Mouse (Mus musculus) hindbrain, embryonic 10.5 days (tissue): Measurements from ENCODE around the gene Cdyl. TPM values are rescaled to one million over a fixed set of nuclear protein-coding genes. Genes with fewer than 3 reads are reported as not detected.
A peak's percentile ranks its signal among the peaks of the same experiment; 100 is the strongest.

ENCODE experiments used
- DNase-seq: peaks from one replicate; pipeline ENCODE4 v3.0.0-alpha.2; 2017; ENCODE audit warnings: low spot score
- H3K27ac ChIP-seq: fragments of 300-500 bp; sonication (generic); 2 replicates; pipeline ENCODE4 v1.5.1; 2016; ENCODE audit warnings: mild to moderate bottlenecking, moderate library complexity
- H3K27me3 ChIP-seq: fragments of 300-500 bp; sonication (generic); 2 replicates; pipeline ENCODE4 v1.6.1; 2016; ENCODE audit warnings: mild to moderate bottlenecking; ENCODE audit not compliant: poor library complexity, insufficient read depth, severe bottlenecking
- H3K36me3 ChIP-seq: fragments of 300-500 bp; sonication (generic); 2 replicates; pipeline ENCODE4 v1.6.1; 2016; ENCODE audit warnings: mild to moderate bottlenecking, moderate library complexity
- H3K4me1 ChIP-seq: fragments of 300-500 bp; sonication (generic); replicated peaks from 2 replicates; pipeline ENCODE4 v1.6.1; 2016; ENCODE audit warnings: mild to moderate bottlenecking
- H3K4me3 ChIP-seq: fragments of 300-500 bp; sonication (generic); 2 replicates; pipeline ENCODE4 v1.5.1; 2016; ENCODE audit warnings: mild to moderate bottlenecking, moderate library complexity
- H3K9me3 ChIP-seq: fragments of 300-500 bp; sonication (generic); 2 replicates; pipeline ENCODE4 v1.6.1; 2016; ENCODE audit warnings: mild to moderate bottlenecking, moderate library complexity
- WGBS: fragments of 180-500 bp; shearing (Covaris S2); methylation state at CpG from one replicate; pipeline ENCODE4 v1.1.7; 2016; 5-methylcytosine and 5-hydroxymethylcytosine counted together
- polyA plus RNA-seq: library from polyadenylated mRNA; unstranded; fragments of >200 nt; fragmentation: Nextera tagmentation; extraction: Ambion mirVana; gene quantifications from 2 replicates; pipeline ENCODE4 v1.2.1, GENCODE M21; 2016

Cdyl gene
- polyA plus RNA-seq, 1 experiment from 2014 or later = 11.4 TPM

DNA sequence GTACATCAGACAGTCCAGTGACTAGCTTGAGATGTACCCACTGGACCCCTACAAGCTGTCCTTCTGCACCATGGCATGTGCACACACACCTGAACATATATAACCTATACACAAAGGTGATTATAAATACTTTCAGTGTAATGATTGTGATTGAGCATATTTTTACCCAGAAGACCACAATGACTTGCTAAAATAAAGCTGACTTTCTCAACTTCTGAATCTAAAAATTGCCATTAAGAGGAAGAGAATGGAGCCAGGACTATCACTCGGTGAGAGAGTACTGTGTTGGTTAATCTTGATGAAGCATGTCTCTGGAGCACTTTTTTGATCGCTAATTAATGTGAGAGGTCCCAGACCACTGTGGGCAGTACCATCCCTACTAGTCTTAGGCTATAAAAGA lies 2.8 kb upstream of the Cdyl start:
- Histone ChIP-seq H3K36me3 (no peaks in the 10 kb centered on the region), H3K9me3 (no peaks in the 10 kb centered on the region), H3K4me3 (no peak overlapping the region), H3K4me1 (no peaks in the 10 kb centered on the region), H3K27ac (no peak overlapping the region), H3K27me3 (no peaks in the 10 kb centered on the region)
- DNase-seq = no peak
- 86% methylated on average over 2 of the region's 2 CpGs for WGBS

DNA sequence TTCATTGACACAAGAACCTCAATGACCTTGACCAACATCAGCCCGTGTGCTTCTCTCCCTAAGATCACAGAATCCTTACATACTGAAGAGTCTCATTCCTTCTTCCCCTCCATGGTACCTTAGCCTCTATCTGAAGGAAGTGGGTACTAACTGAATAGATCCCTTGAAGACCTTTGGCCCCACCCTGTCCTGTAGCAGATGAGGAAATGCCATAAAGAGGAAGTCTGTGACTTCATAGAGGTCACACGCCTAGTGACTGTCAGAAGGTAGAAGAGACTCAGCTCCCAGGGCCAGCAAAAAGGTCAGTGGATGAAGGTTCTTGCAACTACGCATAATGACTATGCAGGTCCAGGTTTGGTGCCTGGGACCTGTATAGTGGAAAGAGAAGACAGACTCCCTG lies 5.8 kb downstream of the Cdyl start:
- Histone ChIP-seq H3K36me3 (no peaks in the 10 kb centered on the region), H3K9me3 (no peaks in the 10 kb centered on the region), H3K27me3 (no peaks in the 10 kb centered on the region), H3K4me1 (peaks cover under 1% of the 10 kb centered on the region; the same call in 1 of the 2 replicates), H3K4me3 (no peak overlapping the region), H3K27ac (no peak overlapping the region)
- 87% methylated on average over 3 of the region's 3 CpGs for WGBS
- DNase-seq = no peak

DNA sequence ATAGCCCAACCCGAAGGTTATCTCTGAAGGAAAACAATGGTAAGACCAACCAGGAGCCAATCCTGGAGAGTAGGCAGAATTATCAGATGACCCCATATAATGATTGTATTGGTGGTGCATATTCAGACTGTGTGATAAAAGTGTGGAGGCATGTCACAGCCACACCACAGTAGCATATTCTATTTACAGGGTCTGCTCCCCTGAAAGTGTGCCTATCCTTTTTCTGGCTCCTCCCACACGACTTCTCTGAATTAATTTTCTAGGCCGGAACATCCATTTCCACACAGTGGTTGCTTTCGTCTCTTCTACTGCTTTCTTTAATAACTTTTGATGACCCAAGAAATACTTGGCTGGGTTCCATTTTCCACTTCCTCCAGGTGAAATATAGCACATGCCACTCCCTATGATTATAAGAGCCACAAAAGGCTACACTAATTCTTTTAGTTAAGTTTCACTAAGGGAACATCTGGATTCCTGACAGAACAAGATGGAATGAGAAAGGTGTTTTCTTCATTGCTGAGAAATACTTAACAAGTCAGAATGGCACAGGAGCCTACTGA lies 10.4 kb downstream of the Cdyl start:
- Histone ChIP-seq H3K36me3 (no peaks in the 10 kb centered on the region), H3K4me3 (no peak overlapping the region), H3K27ac (no peak overlapping the region), H3K9me3 (no peaks in the 10 kb centered on the region), H3K4me1 (peaks cover 9% of the 10 kb centered on the region), H3K27me3 (no peaks in the 10 kb centered on the region)
- WGBS = 87% methylated on average over 4 of the region's 4 CpGs
- DNase-seq = no peak

DNA sequence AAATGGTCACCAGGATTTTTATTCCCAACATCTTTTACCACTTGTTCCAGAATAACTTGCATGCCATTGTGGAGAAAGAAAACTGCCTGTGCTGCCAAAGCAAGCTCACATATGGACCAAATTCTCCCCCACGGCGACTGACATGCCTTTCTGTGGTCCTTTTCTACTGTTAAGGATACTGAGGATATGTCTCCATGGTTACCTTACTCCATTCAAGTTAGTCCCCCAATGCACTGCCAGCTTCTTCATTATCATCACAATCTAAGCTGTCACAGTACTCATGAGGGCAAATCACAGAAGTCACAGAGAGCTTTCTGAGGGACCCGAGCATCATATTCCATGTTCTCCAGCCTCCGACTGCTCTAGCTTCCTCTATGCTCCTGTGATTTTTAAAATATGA lies 11.2 kb downstream of the Cdyl start:
- H3K9me3 ChIP-seq = no peaks in the 10 kb centered on the region
- H3K27me3 ChIP-seq = no peaks in the 10 kb centered on the region
- 47% methylated on average over 4 of the region's 4 CpGs for WGBS
- no peak overlapping the region for H3K4me3 ChIP-seq
- no peaks in the 10 kb centered on the region for H3K36me3 ChIP-seq
- no peak overlapping the region for H3K27ac ChIP-seq
- peaks cover 9% of the 10 kb centered on the region for H3K4me1 ChIP-seq
- DNase-seq = peak; percentile 7

DNA sequence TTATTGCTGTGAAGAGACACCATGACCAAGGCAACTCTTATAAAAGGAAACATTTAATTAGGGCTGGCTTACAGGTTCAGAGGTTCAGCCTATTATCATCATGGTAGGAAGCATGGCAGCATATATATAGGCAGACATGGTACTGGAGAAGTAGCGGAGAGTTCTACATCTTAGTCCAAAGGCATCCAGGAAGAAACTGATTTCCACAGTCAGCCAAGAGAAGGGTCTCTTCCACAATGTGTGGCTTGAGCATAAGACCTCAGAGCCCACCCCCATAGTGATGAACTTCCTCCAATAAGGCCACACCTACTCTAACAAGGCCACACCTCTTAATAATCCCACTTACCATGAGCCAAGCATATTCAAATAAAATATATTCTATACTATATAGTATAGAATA lies 17.3 kb downstream of the Cdyl start:
- Histone ChIP-seq H3K9me3 (no peaks in the 10 kb centered on the region), H3K27ac (no peak overlapping the region)
- 97% methylated on average over 1 of the region's 1 CpGs for WGBS

DNA sequence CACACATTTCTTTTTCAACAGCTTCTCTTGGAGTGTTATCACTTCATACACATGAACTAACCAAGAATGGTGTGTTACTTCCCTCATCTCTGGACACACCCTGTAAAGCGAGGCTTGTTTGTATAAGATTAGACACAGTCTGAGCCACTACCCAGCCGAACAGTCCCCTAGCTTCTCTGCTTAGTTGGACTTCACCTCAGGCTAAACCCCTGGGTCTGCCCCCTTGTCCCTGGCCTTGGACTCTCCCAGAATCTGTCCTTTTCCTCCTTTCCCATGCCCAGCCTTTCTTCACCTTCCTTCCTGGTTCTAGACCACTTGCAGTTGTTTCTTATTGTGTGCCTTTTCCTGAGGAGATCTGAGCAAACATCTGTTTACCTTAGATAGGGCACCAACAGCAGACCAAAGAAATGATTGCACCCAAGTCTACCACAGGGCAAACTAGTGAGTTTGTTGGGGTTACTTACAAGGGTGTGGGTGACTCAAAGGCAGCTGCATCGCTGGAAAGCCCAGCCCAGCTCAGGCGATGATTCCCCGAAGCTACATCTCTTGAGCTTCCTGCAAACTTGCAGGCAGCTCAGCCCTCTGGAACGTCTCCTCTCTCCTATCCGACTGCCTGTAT lies 17.9 kb downstream of the Cdyl start:
- DNase-seq = no peak
- Histone ChIP-seq H3K9me3 (no peaks in the 10 kb centered on the region), H3K27me3 (no peaks in the 10 kb centered on the region), H3K27ac (no peak overlapping the region), H3K4me3 (no peak overlapping the region), H3K36me3 (no peaks in the 10 kb centered on the region), H3K4me1 (no peaks in the 10 kb centered on the region)
- 79% methylated on average over 7 of the region's 7 CpGs for WGBS

More for the DNA sequence above, 17.3 kb downstream of the Cdyl start:
- no peaks in the 10 kb centered on the region for H3K4me1 ChIP-seq
- no peaks in the 10 kb centered on the region for H3K36me3 ChIP-seq
- H3K4me3 ChIP-seq = no peak overlapping the region
- no peaks in the 10 kb centered on the region for H3K27me3 ChIP-seq
- DNase-seq = no peak

DNA sequence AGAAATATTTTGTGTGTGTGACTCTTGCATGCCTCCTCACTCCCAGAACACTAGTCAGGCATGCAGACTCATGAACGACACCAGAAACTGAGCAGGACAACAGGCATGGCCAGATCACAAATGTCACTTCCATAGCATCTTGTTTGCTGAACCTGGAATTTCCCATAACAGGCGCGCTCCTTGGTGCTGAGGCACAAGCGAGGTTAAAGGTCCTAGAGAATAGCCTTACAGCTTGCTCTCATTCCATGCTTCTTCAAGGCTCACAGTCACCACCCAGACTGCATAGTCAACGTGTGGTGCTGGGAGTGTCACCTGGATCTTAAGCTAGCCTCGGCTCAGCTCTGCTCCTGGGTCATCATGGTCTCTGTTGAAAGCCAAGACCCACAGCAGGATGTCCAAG lies 19.1 kb downstream of the Cdyl start:
- Histone ChIP-seq H3K27me3 (no peaks in the 10 kb centered on the region), H3K4me3 (no peak overlapping the region), H3K4me1 (no peaks in the 10 kb centered on the region), H3K27ac (no peak overlapping the region), H3K9me3 (no peaks in the 10 kb centered on the region), H3K36me3 (no peaks in the 10 kb centered on the region)
- WGBS = 89% methylated on average over 6 of the region's 6 CpGs
- DNase-seq = no peak

DNA sequence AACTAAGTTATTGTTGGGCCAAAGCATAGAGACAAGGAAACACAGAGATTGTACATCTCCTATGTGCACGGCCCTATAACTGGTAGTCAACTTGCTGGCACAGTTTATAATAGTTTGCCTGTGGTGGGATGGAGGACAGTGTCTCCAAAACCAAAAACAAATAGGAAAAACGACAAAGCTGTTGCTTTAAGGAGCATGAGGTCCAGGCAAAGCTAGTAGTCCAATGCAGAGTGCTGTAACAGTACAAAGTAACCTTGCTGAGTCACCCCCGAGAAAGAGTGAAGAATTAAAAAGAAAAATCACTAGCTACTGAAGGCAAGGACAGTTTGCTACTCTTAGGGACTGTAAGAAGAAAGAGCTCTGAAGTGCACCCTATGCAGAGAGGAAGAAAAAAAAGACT lies 21.7 kb downstream of the Cdyl start:
- Histone ChIP-seq H3K9me3 (no peaks in the 10 kb centered on the region), H3K27me3 (no peaks in the 10 kb centered on the region), H3K27ac (no peak overlapping the region), H3K4me1 (no peaks in the 10 kb centered on the region), H3K36me3 (no peaks in the 10 kb centered on the region), H3K4me3 (no peak overlapping the region)
- 79% methylated on average over 3 of the region's 3 CpGs for WGBS
- DNase-seq = no peak

DNA sequence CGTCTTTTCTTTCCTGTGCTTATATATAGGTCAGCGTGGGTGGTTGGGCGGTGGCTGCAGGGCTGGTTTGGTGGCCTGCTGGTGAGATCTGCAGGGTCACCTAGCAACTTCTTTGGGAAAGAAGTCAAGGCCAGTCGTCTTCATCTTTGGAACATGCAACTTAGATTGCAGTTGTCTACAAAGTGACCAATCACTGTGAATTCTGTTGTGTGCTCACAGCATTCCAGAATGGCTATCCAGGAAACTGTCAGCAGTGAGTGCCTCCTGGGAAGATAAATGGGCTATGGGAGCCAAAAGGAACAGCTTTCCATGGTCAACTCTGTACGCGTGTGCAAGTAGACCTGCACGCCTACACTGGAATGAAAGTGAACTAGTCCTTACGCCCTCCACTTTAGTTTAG lies 26.6 kb downstream of the Cdyl start:
- Histone ChIP-seq H3K4me3 (no peak overlapping the region), H3K27ac (no peak overlapping the region), H3K9me3 (no peaks in the 10 kb centered on the region), H3K36me3 (no peaks in the 10 kb centered on the region), H3K27me3 (no peaks in the 10 kb centered on the region), H3K4me1 (no peaks in the 10 kb centered on the region)
- no peak for DNase-seq
- WGBS = 80% methylated on average over 8 of the region's 8 CpGs

DNA sequence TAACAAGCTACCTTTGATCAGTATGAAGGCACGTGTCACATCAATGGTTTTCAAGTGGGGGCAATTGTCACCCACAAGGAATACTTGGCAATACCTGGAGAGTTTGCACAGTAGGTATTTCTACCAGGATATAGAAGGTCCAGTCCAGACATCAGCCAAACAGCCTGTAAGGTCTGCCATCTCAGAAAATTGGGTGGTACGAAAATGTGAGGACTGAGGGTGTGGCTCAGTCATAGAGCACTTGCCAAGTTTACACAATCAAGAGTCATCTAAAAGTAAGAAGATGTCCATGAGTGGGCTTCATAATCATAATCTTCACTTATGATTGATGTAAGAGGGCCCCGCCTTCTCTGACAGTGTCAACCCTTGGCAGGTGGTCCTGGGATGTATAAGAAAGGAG lies 29.9 kb downstream of the Cdyl start:
- 93% methylated on average over 3 of the region's 3 CpGs for WGBS
- Histone ChIP-seq H3K4me3 (no peak overlapping the region), H3K27me3 (no peaks in the 10 kb centered on the region), H3K36me3 (no peaks in the 10 kb centered on the region), H3K27ac (no peak overlapping the region), H3K9me3 (no peaks in the 10 kb centered on the region), H3K4me1 (no peaks in the 10 kb centered on the region)
- no peak for DNase-seq

DNA sequence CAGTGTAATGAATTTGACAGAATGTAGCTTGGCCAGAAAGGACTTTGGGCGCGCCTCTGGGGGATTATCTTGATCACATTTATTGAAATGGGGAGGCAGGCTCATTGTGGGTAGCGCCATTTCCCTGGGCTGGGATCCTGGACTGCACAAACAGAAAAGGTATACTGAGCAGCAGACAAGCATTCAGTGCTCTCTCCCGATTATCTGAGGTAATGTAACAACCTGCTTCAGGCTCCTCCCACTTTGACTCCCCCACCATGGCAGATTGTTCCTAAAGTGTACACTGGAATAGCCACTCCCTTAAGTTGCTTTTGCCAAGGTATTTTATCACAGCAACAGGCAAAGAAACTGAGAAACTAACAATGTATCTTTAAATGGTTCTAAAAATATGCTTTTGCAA lies 58.0 kb downstream of the Cdyl start:
- H3K4me3 ChIP-seq = no peak overlapping the region
- 93% methylated on average over 4 of the region's 4 CpGs for WGBS
- no peak overlapping the region for H3K27ac ChIP-seq
- no peaks in the 10 kb centered on the region for H3K36me3 ChIP-seq
- no peaks in the 10 kb centered on the region for H3K4me1 ChIP-seq
- H3K9me3 ChIP-seq = no peaks in the 10 kb centered on the region
- no peak for DNase-seq
- no peaks in the 10 kb centered on the region for H3K27me3 ChIP-seq

DNA sequence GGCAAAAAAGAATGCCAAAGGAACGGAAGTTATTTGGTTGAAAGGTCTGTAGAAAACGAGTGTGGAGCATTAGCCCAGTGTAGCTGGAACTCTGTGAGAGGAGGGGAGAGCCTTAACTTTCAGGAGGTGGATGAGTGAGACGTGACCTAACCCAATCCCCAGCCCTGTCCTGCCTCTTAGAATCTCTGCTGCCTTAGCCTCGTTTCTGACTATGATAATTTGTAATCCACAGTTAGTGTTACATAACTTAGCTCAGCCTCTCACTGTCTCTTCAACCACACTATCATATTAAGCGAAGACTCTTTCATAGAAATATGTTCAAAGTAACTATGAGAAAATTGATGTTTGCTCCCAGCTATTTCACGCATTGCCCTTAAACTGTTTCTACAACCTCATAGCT lies 59.9 kb downstream of the Cdyl start:
- H3K9me3 ChIP-seq = no peaks in the 10 kb centered on the region
- H3K4me3 ChIP-seq = no peak overlapping the region
- no peaks in the 10 kb centered on the region for H3K27me3 ChIP-seq
- no peak for DNase-seq
- 84% methylated on average over 6 of the region's 6 CpGs for WGBS
- H3K36me3 ChIP-seq = no peaks in the 10 kb centered on the region
- no peak overlapping the region for H3K27ac ChIP-seq
- no peaks in the 10 kb centered on the region for H3K4me1 ChIP-seq

DNA sequence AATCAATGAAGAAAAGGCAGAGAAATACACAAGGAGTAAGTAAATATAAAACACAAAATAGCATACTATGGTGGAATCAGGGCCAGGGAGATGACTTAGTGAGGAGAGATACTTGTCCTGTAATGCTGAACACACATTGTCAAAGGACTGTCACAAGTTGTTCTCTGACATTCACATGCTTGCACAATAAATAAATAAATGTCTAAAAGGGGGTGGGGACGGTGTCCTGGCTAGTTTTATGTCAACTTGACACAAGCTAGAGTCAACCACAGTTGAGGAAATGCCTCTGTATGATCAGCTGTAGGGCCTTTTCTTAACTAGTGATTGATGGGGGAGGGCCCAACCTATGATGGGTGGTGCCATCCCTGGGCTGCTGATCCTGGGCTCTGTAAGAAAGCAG lies 63.4 kb downstream of the Cdyl start:
- Histone ChIP-seq H3K4me3 (no peak overlapping the region), H3K27me3 (no peaks in the 10 kb centered on the region), H3K9me3 (no peaks in the 10 kb centered on the region), H3K27ac (no peak overlapping the region), H3K4me1 (no peaks in the 10 kb centered on the region), H3K36me3 (no peaks in the 10 kb centered on the region)
- no peak for DNase-seq
- WGBS = 81% methylated on average over 1 of the region's 1 CpGs

DNA sequence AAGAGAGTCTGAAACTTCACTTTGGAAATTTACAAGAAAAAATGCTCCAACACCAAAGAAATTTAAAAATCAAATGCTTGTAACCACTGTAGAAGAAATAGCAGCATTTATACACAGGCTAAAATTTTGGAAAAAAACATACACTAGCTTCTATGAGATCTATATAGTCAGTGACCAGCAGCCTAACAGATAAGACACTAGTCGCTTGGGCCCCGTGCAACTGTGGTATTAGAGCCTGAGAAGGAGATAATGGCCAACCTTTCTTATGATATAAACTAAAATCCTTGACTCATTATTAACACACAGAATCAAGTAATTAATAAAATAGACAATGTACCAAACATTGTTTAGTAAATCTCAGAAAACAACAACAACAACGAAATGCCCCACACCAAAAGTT lies 66.4 kb downstream of the Cdyl start:
- no peak overlapping the region for H3K27ac ChIP-seq
- DNase-seq = no peak
- no peaks in the 10 kb centered on the region for H3K9me3 ChIP-seq
- H3K27me3 ChIP-seq = no peaks in the 10 kb centered on the region
- no peak overlapping the region for H3K4me3 ChIP-seq
- H3K4me1 ChIP-seq = no peaks in the 10 kb centered on the region
- no peaks in the 10 kb centered on the region for H3K36me3 ChIP-seq
- 93% methylated on average over 3 of the region's 3 CpGs for WGBS
